ENCODE assay signal across 9 mouse cellular contexts in genomic region chr4:135254770-135255169, GRCm38 (mm10). TPM values are rescaled to one million over a fixed set of nuclear protein-coding genes. Genes with fewer than 3 reads are reported as not detected.
DNase-seq lines count a peak whose midpoint lies in the region; ATAC-seq lines count a peak whose summit lies in the region.
"Had no signal": no experiment of that assay in that cellular context is flagged by ENCODE, and none has a peak within 500 bp of the region (broad histone marks: within the 10 kb centered on the region; RNA-seq: fewer than 3 reads in every experiment).

No protein-coding gene starts in this region.

- WGBS in lung, embryonic 16.5 days: 10% methylated on average over 3 of the region's 3 CpGs

- H3K36me3 ChIP-seq in lung, embryonic 16.5 days (ENCODE audit: control insufficient read depth, insufficient read depth, low read length): no peaks in the 10 kb centered on the region

- H3K4me1 ChIP-seq in brown adipose tissue, adult 24 weeks (ENCODE audit: control insufficient read depth, insufficient read depth, insufficient read length, low read length): peaks cover 41% of the 10 kb centered on the region
- H3K4me1 ChIP-seq in lung, embryonic 16.5 days (replicated peaks; ENCODE audit: control insufficient read depth, insufficient read depth, low read length): peaks cover 53% of the 10 kb centered on the region

- H3K4me2 ChIP-seq in lung, embryonic 16.5 days (ENCODE audit: low read depth, low read length): peak overlapping the region; percentile 10

- peak; percentile 88 for ATAC-seq in lung, embryonic 16.5 days (ENCODE audit: low read depth)

- DNase-seq in heart, adult 18-20 months: peak; percentile 75 to 84
- DNase-seq in heart, postnatal 25 days (ENCODE audit: low spot score): no peak
- peak; percentile 69 to 71 for DNase-seq in heart, postnatal 10 days
- DNase-seq in frontal cortex, postnatal 10 days (ENCODE audit: low spot score in 2 of 2): no peak
- no peak for DNase-seq in adrenal gland, postnatal 14 days
- DNase-seq in layer of hippocampus, postnatal 36 days: no peak

- no peaks in the 10 kb centered on the region for H3K27me3 ChIP-seq in lung, embryonic 16.5 days (ENCODE audit: control insufficient read depth, insufficient read depth, low read depth, low read length)
- H3K27me3 ChIP-seq: CH12.LX had no signal

- no peak overlapping the region for H3K4me3 ChIP-seq in brown adipose tissue, adult 24 weeks (ENCODE audit: insufficient read depth, low read depth, low read length)
- H3K4me3 ChIP-seq in lung, embryonic 16.5 days (ENCODE audit: low read length): no peak overlapping the region

- H3K9me3 ChIP-seq in lung, embryonic 16.5 days (ENCODE audit: control insufficient read depth, low read length): no peaks in the 10 kb centered on the region

- H3K27ac ChIP-seq in brown adipose tissue, adult 24 weeks (replicated peaks; ENCODE audit: low read depth, low read length): peak overlapping the region; percentile 99
- H3K27ac ChIP-seq in lung, embryonic 16.5 days (ENCODE audit: low read length): peak overlapping the region; percentile 88

- peak overlapping the region; percentile 42; the same call in 1 of the 2 replicates for H3K9ac ChIP-seq in lung, embryonic 16.5 days (ENCODE audit: low read length)

- intact Hi-C loops in heart, postnatal 25 days (cut with DNase I): loop anchor here (2.0 kb wide), 1 partner anchor 14 kb away; no protein-coding TSS in a partner anchor
- intact Hi-C loops in heart, postnatal 10 days (cut with DNase I): no loop called here

RNA-seq across cellular contexts. Expression of gene Clic4, which starts 17.8 kb away (rescaled TPM):
- 100 to 1,000 TPM; 253 to 258 TPM for total RNA-seq in heart, adult 18-20 months (2021)
- total RNA-seq in heart, postnatal 25 days (2021): 100 to 1,000 TPM; 249 to 269 TPM
- polyA plus RNA-seq in brown adipose tissue, adult 24 weeks (2012; ENCODE audit: insufficient read depth, insufficient read length, missing spikeins): 112 and 125 TPM in 2 replicates
- 100 to 1,000 TPM; 309 to 310 TPM for total RNA-seq in heart, postnatal 10 days (2021)
- polyA plus RNA-seq in lung, embryonic 16.5 days (2015; fragmentation: Nextera tagmentation; extraction: Ambion mirVana): 170 and 179 TPM in 2 replicates
- 95.7 and 116 TPM in 2 replicates for total RNA-seq in adrenal gland, postnatal 14 days (2021)
- total RNA-seq in layer of hippocampus, postnatal 36 days (2021): 10 to 100 TPM; 36.3 to 40.6 TPM

Comparison
In these comparisons a context has a peak if more than half of its experiments do, and no peak if none do; other contexts are left out.
1. DNase-seq: peak in heart, adult 18-20 months (2 of 2) and heart, postnatal 10 days (2 of 2); none in heart, postnatal 25 days (single experiment), frontal cortex, postnatal 10 days (0 of 2), adrenal gland, postnatal 14 days (single experiment) and layer of hippocampus, postnatal 36 days (0 of 2).